Mouse (Mus musculus) MEL (cell line): ENCODE results near the gene Tank. TPM values are rescaled to one million over a fixed set of nuclear protein-coding genes. Genes with fewer than 3 reads are reported as not detected.
A peak's percentile ranks its signal among the peaks of the same experiment; 100 is the strongest.

Experiments used
- DNase-seq: peaks from one replicate; pipeline ENCODE4 v3.0.0; 2011; ENCODE audit warnings: low read depth, low spot score
- H3K27ac ChIP-seq: 2 replicates; pipeline ENCODE4 v1.5.1; 2012; ENCODE audit warnings: low read depth, mild to moderate bottlenecking, control low read depth, low read length, moderate library complexity; ENCODE audit not compliant: control insufficient read depth
- H3K27me3 ChIP-seq, 2 experiments: fragments of 150-350 bp in 1 of 2; sonication (generic) in 1 of 2; 2 replicates each; pipeline ENCODE4 v1.6.1; 2012; ENCODE audit warnings: low read length in 2 of 2, mild to moderate bottlenecking in 2 of 2, improper control_type of control experiment in 1 of 2, moderate library complexity in 1 of 2; ENCODE audit not compliant: insufficient read depth in 2 of 2, control insufficient read depth in 1 of 2
- H3K36me3 ChIP-seq, 2 experiments: 2 replicates each; pipeline ENCODE4 v1.6.1; 2012 to 2014; ENCODE audit warnings: low read length in 2 of 2, improper control_type of control experiment in 1 of 2, inconsistent platforms in 1 of 2, mild to moderate bottlenecking in 1 of 2; ENCODE audit not compliant: insufficient read depth in 2 of 2, control insufficient read depth in 1 of 2
- H3K4me1 ChIP-seq, 2 experiments: fragments of 150-350 bp in 1 of 2; sonication (generic) in 1 of 2; 2 replicates each; pipeline ENCODE4 v1.6.1; 2012; ENCODE audit warnings: low read length in 2 of 2, improper control_type of control experiment in 1 of 2, mild to moderate bottlenecking in 1 of 2; ENCODE audit not compliant: insufficient read depth in 2 of 2, control insufficient read depth in 1 of 2
- H3K4me3 ChIP-seq, 2 experiments: fragments of 150-350 bp in 1 of 2; sonication (generic) in 1 of 2; 2 replicates each; pipeline ENCODE4 v1.5.1; 2012; ENCODE audit warnings: low read depth in 2 of 2, low read length in 2 of 2, mild to moderate bottlenecking in 2 of 2, moderate library complexity in 2 of 2, control low read depth in 1 of 2, improper control_type of control experiment in 1 of 2; ENCODE audit not compliant: control insufficient read depth in 1 of 2, insufficient read depth in 1 of 2
- H3K79me2 ChIP-seq: 2 replicates; pipeline ENCODE4 v1.6.1; 2012; ENCODE audit warnings: mild to moderate bottlenecking, low read length, moderate library complexity; ENCODE audit not compliant: control insufficient read depth, poor library complexity, insufficient read depth
- H3K9ac ChIP-seq: 2 replicates; pipeline ENCODE4 v1.6.1; 2012; ENCODE audit warnings: low read depth, mild to moderate bottlenecking, control low read depth, low read length, moderate library complexity; ENCODE audit not compliant: control insufficient read depth, poor library complexity, severe bottlenecking
- H3K9me3 ChIP-seq: fragments of 150-350 bp; sonication (generic); replicated peaks from 2 replicates; pipeline ENCODE4 v1.6.1; 2012; ENCODE audit warnings: mild to moderate bottlenecking, low read length, improper control_type of control experiment, moderate library complexity; ENCODE audit not compliant: insufficient read depth
- CHD2 ChIP-seq: IDR thresholded peaks from 2 replicates; pipeline ENCODE4 v1.6.1; 2011; ENCODE audit warnings: low read length, improper control_type of control experiment
- CTCF ChIP-seq, 3 experiments: IDR thresholded peaks in 2 of 3; conservative IDR thresholded peaks in 1 of 3; 2 replicates each; pipeline ENCODE4 v1.5.1; 2011 to 2012; ENCODE audit warnings: low read length in 3 of 3, low read depth in 2 of 3, mild to moderate bottlenecking in 2 of 3, improper control_type of control experiment in 1 of 3, inconsistent platforms in 1 of 3, mixed read lengths in 1 of 3, moderate library complexity in 1 of 3; ENCODE audit not compliant: control insufficient read depth in 1 of 3, insufficient read depth in 1 of 3, poor library complexity in 1 of 3, severe bottlenecking in 1 of 3
- ELF1 ChIP-seq: IDR thresholded peaks from 2 replicates; pipeline ENCODE4 v1.6.1; 2014; ENCODE audit warnings: low read depth, mild to moderate bottlenecking, inconsistent platforms, low read length, improper control_type of control experiment, moderate library complexity
- GABPA ChIP-seq: IDR thresholded peaks from 2 replicates; pipeline ENCODE4 v1.6.1; 2012; ENCODE audit warnings: low read depth, mild to moderate bottlenecking, inconsistent platforms, low read length, improper control_type of control experiment, moderate library complexity
- GATA1 ChIP-seq: IDR thresholded peaks from 2 replicates; pipeline ENCODE4 v1.6.1; 2011; ENCODE audit warnings: low read depth, low read length, improper control_type of control experiment
- HCFC1 ChIP-seq: IDR thresholded peaks from 2 replicates; pipeline ENCODE4 v1.6.1; 2012; ENCODE audit warnings: low read depth, mild to moderate bottlenecking, inconsistent platforms, low read length, improper control_type of control experiment, moderate library complexity
- KAT2A ChIP-seq: conservative IDR thresholded peaks from 2 replicates; pipeline ENCODE4 v1.6.1; 2012; ENCODE audit warnings: low read depth, low read length, improper control_type of control experiment, inconsistent platforms
- MAZ ChIP-seq: IDR thresholded peaks from 2 replicates; pipeline ENCODE4 v1.6.1; 2012; ENCODE audit warnings: low read depth, mild to moderate bottlenecking, inconsistent platforms, low read length, improper control_type of control experiment
- MXI1 ChIP-seq: IDR thresholded peaks from 2 replicates; pipeline ENCODE4 v1.6.1; 2011; ENCODE audit warnings: mild to moderate bottlenecking, low read depth, low read length, improper control_type of control experiment
- MYC ChIP-seq: IDR thresholded peaks from 2 replicates; pipeline ENCODE4 v1.6.1; 2011; ENCODE audit warnings: low read depth, mild to moderate bottlenecking, low read length, improper control_type of control experiment, moderate library complexity
- NELFE ChIP-seq: IDR thresholded peaks from 2 replicates; pipeline ENCODE4 v1.6.1; 2011; ENCODE audit warnings: low read depth, low read length, improper control_type of control experiment
- NRF1 ChIP-seq: IDR thresholded peaks from 2 replicates; pipeline ENCODE4 v1.6.1; 2014; ENCODE audit warnings: low read depth, mild to moderate bottlenecking, inconsistent platforms, low read length, improper control_type of control experiment, moderate library complexity; ENCODE audit not compliant: poor library complexity, insufficient read depth, severe bottlenecking
- POLR2A ChIP-seq, 2 experiments: IDR thresholded peaks; 2 replicates each; pipeline ENCODE4 v1.6.1; 2011 to 2012; ENCODE audit warnings: low read length in 2 of 2, mild to moderate bottlenecking in 2 of 2, control low read depth in 1 of 2, improper control_type of control experiment in 1 of 2, low read depth in 1 of 2, moderate library complexity in 1 of 2; ENCODE audit not compliant: control insufficient read depth in 1 of 2, insufficient read depth in 1 of 2, poor library complexity in 1 of 2
- POLR2AphosphoS2 ChIP-seq: IDR thresholded peaks from 2 replicates; pipeline ENCODE4 v1.6.1; 2011; ENCODE audit warnings: low read length, improper control_type of control experiment
- RAD21 ChIP-seq: IDR thresholded peaks from 2 replicates; pipeline ENCODE4 v1.6.1; 2011; ENCODE audit warnings: mild to moderate bottlenecking, low read depth, low read length, improper control_type of control experiment
- SMC3 ChIP-seq: IDR thresholded peaks from 2 replicates; pipeline ENCODE4 v1.6.1; 2011; ENCODE audit warnings: low read depth, low read length, improper control_type of control experiment
- TAL1 ChIP-seq: IDR thresholded peaks from 2 replicates; pipeline ENCODE4 v1.6.1; 2012; ENCODE audit warnings: mild to moderate bottlenecking, inconsistent platforms, low read length, moderate library complexity, mixed read lengths
- TBP ChIP-seq: IDR thresholded peaks from 2 replicates; pipeline ENCODE4 v1.8.0; 2011; ENCODE audit warnings: low read depth, low read length, improper control_type of control experiment
- TCF12 ChIP-seq: IDR thresholded peaks from 2 replicates; pipeline ENCODE4 v1.6.1; 2014; ENCODE audit warnings: low read depth, mild to moderate bottlenecking, inconsistent platforms, low read length, improper control_type of control experiment, moderate library complexity
- UBTF ChIP-seq: IDR thresholded peaks from 2 replicates; pipeline ENCODE4 v1.6.1; 2012; ENCODE audit warnings: low read depth, mild to moderate bottlenecking, inconsistent platforms, low read length, improper control_type of control experiment, moderate library complexity, borderline replicate concordance; ENCODE audit not compliant: insufficient read depth
- USF2 ChIP-seq, 2 experiments: IDR thresholded peaks; 2 replicates each; pipeline ENCODE4 v1.6.1; 2011 to 2012; ENCODE audit warnings: improper control_type of control experiment in 2 of 2, low read length in 2 of 2, borderline replicate concordance in 1 of 2, inconsistent platforms in 1 of 2, low read depth in 1 of 2, mild to moderate bottlenecking in 1 of 2; ENCODE audit not compliant: insufficient read depth in 1 of 2
- ZC3H11A ChIP-seq: IDR thresholded peaks from 2 replicates; pipeline ENCODE4 v1.6.1; 2012; ENCODE audit warnings: low read depth, mild to moderate bottlenecking, inconsistent platforms, low read length, improper control_type of control experiment
- ZKSCAN1 ChIP-seq: IDR thresholded peaks from 2 replicates; pipeline ENCODE4 v1.6.1; 2012; ENCODE audit warnings: low read depth, mild to moderate bottlenecking, inconsistent platforms, low read length, improper control_type of control experiment, moderate library complexity
- polyA plus RNA-seq, 2 experiments: library from polyadenylated mRNA; stranded (reverse) in 1 of 2; unstranded in 1 of 2; fragments of >175 nt in 1 of 2; fragments of >200 nt in 1 of 2; gene quantifications; 2 replicates each; pipeline versions ENCODE4 v1.2.1 to v1.2.4; 2012; ENCODE audit warnings: low replicate concordance in 2 of 2, low read depth in 1 of 2; ENCODE audit not compliant: insufficient read length in 2 of 2, insufficient read depth in 1 of 2, missing spikeins in 1 of 2
- total RNA-seq: library from RNA; depleted of rRNA; stranded (reverse); fragments of 300-350 nt; gene quantifications from 2 replicates; pipeline ENCODE4 v1.2.3, GENCODE M21; 2012

Gene Tank
- total and polyA plus RNA-seq, 3 experiments = 27.0 to 96.7 (median 27.4) TPM

DNA sequence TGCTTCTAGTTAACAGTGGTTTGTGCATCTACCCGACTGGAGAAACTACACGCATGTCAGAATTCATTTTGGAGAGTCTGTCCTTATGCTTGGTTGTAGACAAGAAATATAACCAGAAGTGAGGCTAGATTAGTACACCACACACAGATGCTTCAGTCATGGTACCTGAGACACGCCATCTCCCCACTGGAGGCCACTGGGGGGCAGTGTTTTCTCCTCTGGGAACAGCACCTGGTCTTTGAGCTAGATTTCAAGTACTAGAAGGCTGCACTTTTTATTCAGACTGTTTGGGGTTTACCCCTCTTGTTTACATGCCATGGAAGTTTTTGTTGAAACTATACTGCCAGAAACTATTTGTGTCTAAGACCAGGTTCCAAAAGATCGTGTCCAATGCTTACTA lies 89.9 kb downstream of the Tank start:
- no peak overlapping the region for H3K9ac ChIP-seq
- H3K9me3 ChIP-seq = no peaks in the 10 kb centered on the region
- H3K27me3 ChIP-seq = no peaks in the 10 kb centered on the region
- peak; percentile 73 for DNase-seq
- no peak overlapping the region for H3K27ac ChIP-seq
- H3K4me1 ChIP-seq = no peaks in the 10 kb centered on the region
- H3K36me3 ChIP-seq = no peaks in the 10 kb centered on the region
- no peak overlapping the region for H3K4me3 ChIP-seq
- TF ChIP-seq RAD21 (peak; percentile 83), ZC3H11A (peak; percentile 86), TCF12 (no peak), SMC3 (peak; percentile 93), NELFE (no peak), TBP (0 out of 2 replicates have a peak, but pooled peaks have one; percentile 24), CTCF (IDR thresholded peaks at IDR 0.05 in 2 of 3, conservative IDR thresholded peaks at IDR 0.05 in 1 of 3; ENCODE audit: control insufficient read depth in 1 of 3, insufficient read depth in 1 of 3, low read depth in 2 of 3, low read length in 3 of 3, poor library complexity in 1 of 3, severe bottlenecking in 1 of 3) (peak; percentile 85 to 89 (median 87))
- H3K79me2 ChIP-seq = no peaks in the 10 kb centered on the region

DNA sequence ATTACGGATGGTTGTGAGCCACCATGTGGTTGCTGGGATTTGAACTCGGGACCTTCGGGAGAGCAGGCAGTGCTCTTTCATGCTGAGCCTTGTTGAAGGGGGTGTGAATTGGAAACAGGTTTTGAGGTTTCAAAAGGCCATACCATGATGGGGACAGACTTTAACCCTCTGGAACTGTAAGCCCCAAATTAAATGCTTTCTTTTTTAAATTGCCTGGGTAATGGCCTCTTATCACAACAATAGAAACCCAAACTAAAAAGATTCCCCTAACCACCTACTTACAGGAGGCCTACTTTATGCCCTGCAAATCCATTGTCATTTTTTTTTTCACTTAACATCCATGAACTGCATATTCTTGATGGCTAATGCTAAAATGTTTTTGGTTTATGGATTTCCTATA lies 96.2 kb downstream of the Tank start:
- peaks cover 0 to 3% of the 10 kb centered on the region in 2 experiments; a peak in 1 of 4 replicates for H3K4me1 ChIP-seq
- no peak overlapping the region for H3K27ac ChIP-seq
- H3K27me3 ChIP-seq = no peaks in the 10 kb centered on the region
- H3K9me3 ChIP-seq = no peaks in the 10 kb centered on the region
- no peak overlapping the region for H3K4me3 ChIP-seq
- H3K79me2 ChIP-seq = no peaks in the 10 kb centered on the region
- TF ChIP-seq MYC (no peak), MXI1 (no peak), POLR2A (IDR thresholded peaks at IDR 0.05; ENCODE audit: control insufficient read depth in 1 of 2, insufficient read depth in 1 of 2, low read depth in 1 of 2, low read length in 2 of 2, poor library complexity in 1 of 2) (no peak), ELF1 (no peak), USF2 (IDR thresholded peaks at IDR 0.05; ENCODE audit: borderline replicate concordance in 1 of 2, insufficient read depth in 1 of 2, low read depth in 1 of 2, low read length in 2 of 2) (no peak), ZKSCAN1 (no peak), SMC3 (no peak), POLR2AphosphoS2 (no peak), KAT2A (no peak), GABPA (no peak), CHD2 (no peak), MAZ (no peak), UBTF (no peak), NELFE (no peak), RAD21 (no peak), NRF1 (no peak), TAL1 (no peak), TCF12 (no peak), HCFC1 (no peak), GATA1 (no peak)
- H3K36me3 ChIP-seq = no peaks in the 10 kb centered on the region
- H3K9ac ChIP-seq = no peak overlapping the region
- DNase-seq = no peak
